Mouse (Mus musculus) embryo, embryonic 10.5 days (tissue): ENCODE measurements at regions not wholly inside any gene's neighbourhood (a gene's known extent, or its start where the extent isn't known, plus 50 kb on each side); places are given as distances from the start of the nearest gene placed in this dataset.

ENCODE experiments used
- DNase-seq: peaks from one replicate; pipeline ENCODE4 v3.0.0-alpha.2; 2015; ENCODE audit warnings: low spot score

DNA sequence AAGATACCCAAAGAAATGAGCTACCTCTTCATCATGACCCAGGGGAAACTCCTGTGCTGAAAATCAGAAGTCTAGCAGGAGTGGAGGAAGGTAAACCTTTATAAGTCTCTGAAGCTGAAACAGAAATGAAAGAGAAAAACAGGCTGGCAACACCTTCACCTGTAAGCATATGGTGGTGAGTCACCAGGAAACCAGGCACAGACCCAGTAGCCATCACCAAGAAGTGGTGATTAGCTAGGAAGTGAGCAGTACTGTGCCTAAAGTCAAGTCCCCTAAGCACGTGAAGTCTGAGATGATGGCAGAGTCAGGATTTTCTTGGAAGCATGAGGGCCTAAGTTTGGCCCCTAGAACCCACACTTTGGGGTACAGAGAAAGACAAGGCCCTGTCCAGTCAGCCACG, 480.3 kb upstream of the Hs6st1 start:
- DNase-seq, result no peak

DNA sequence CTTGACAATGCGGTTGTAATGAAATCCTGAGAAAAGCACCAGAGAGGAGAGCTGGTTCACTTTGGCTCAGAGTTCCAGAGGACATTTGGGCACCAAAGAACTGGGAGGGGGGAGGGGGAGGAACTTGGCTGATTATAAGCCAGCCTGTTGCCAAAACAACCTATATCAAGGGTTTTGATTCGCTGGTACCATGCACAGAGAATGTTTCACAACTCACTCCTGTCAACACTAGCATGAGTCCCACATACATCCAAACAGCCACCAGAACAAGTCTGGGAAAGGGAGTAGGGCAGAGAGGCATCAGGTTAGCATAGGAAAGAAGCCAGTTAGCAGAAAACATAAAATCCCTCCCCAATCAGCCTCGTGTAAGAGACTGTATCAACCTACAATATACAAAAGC, 479.3 kb upstream of the Hs6st1 start:
- no peak for DNase-seq

DNA sequence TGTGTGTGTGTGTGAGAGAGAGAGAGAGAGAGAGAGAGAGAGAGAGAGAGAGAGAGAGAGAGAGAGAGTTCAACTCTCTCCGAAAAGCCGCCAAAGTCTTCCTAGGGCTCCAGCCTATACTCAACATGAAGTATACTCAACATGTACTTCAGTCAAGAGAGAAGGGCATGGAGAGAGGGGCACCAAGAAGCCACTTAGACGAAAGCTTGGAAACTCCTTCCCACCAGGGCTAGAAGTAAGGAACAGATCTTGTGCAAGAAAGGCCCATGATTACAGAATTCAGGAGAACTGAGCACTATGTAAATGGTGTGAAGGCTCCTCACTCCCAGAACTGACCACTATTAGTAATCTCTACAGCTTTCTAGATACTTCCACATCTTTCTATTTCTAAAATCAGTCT, 467.4 kb upstream of the Hs6st1 start:
- no peak for DNase-seq

DNA sequence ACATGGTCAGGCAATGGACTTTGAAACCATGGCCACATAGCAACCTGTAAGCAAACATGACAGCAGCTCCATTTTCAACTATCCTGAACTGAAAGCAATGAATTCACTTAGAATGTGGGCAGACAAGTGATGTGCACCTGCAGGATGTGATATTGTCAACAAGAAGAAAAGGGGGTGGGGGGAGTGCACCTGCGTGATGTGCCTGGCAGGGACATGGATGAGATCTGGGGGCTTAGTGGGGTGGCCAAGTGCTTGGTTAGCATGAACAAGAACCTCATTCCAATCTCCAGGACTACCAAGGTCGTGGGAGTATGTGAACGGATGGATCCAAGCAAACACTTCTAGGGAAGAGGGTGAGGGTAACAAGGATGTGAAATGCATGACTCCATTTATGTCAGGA, 453.1 kb upstream of the Hs6st1 start:
- DNase-seq, result no peak

DNA sequence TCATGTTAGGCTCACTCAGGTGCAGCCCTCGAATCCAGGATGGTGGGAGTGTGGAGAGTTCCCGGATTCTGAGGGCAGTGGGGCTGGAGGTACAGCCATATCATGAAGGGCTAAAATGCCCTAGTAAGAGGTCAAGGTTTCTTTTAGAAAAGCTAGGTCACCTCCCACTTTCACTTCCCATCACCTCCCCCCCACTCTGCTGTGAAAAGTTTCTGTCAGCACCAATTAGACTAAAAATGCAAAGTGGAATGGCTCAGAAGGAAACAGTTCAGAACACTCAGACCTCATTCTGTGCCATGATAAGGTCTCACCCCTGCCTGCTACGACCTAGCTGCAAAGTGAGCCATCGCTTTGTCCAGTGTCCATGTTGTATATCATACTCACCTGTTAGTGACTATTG, 448.7 kb upstream of the Hs6st1 start:
- DNase-seq, result no peak

DNA sequence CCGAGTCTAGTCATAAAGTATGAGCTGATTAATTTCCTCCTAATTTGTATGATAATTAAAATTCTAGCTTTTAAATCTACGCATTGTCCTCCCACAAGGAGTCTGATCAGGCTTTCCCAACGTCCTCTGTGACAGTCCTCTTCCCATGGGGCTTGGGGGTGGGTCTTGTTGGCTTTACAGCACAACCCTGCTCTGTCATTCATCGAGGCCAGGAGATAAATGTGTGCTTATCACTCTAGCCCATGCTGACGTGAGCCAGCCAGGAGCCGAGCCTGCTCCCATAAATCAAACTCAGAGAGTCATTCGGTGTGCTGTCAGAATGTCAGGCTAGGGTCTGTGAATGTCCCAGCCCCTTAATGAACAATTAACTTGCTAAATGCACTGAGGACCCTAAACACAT, 425.6 kb upstream of the Hs6st1 start:
- peak; percentile 12 for DNase-seq

DNA sequence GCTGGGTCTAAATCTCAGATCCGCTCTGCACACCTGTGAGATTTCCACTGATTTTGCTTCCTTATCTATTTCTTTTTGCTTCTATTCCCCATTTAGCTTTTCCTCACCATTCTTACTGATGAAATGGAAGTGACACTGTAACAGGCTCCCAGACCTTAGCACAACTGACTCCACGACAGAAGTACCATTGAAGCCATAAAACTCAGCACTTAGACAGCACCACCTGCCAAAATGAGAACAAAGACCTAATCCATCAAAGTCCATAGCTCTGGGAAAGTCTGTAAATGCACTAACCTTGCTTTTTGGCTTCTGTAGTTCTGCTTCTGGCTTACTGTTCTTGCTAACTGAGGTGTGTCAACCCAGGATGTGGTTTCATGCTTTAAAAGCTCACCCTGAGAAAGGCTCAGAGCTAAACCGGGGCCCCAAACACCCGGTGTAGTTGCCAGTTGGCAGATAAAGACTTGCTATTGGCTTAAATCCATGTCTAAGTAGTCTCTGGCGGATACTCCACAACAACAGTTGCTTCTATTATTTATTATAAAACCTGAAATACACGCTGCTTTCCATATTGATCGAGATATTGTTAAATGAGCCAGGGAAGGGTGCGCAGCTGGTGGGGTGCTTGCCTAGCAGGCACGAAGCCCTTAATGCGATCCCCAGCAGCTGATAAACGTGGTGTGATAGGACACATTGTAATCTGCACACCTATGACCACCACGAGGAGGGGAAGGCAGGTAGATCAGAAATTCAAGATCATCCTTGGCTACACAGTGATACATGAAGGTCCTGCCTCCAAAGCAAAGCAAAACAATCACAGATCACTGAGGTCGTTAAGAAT, 414.9 kb upstream of the Hs6st1 start:
- no peak for DNase-seq

DNA sequence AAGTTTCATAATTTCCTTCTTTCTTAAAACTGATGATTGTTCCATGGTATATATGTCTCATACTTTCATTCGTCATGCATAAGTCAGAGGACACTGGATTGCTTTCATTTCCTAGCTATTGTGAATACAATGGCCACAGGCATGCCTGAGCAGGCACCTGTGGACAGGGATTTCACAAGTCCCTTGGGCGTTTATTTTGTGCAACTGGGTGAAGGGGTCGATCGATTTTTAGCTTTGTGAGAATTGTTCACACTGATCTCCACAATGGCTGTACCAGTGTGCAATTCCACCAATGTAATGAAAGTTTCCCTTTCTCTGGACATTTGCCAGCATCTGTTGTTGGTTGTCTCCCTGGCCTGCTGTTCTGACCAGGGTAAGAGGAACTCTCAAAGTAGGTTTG, 405.2 kb upstream of the Hs6st1 start:
- no peak for DNase-seq

DNA sequence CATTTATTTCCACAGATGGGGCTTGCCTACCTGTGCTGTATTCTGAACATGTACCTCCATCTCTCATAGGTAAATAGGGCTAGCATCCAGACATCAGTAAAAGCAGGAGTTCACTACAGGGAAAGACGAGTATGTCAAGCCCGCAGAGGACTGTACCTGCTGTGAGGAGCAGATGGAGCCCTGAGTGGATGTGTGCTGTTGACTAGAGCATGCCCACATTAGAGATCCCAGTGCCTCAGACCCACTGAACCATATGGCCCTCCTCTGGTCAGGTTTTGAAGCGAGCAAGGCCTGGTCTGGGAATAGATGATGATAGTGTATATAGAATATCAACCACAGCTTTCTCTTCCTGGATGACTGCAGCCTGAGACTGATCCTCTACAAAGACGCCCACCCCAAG, 394.7 kb upstream of the Hs6st1 start:
- no peak for DNase-seq

DNA sequence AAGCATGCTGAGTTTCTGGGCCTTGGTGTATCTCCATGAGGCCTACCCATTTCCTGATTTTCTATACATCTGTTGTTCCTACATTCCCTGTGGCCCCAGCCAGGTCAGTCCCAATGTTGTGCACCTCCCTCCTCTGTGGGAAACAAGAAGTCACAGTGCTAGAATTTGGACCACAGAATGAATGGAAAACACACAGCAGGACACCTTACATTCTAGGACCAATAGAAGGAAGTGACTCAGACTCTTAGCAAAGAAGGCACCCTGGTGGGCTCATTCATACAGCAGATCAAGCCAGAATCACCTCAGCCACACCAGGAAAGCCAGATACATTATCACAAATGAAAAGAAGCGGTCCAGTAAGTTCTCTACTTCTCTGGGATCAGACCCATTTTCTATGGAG, 394.2 kb upstream of the Hs6st1 start:
- no peak for DNase-seq

DNA sequence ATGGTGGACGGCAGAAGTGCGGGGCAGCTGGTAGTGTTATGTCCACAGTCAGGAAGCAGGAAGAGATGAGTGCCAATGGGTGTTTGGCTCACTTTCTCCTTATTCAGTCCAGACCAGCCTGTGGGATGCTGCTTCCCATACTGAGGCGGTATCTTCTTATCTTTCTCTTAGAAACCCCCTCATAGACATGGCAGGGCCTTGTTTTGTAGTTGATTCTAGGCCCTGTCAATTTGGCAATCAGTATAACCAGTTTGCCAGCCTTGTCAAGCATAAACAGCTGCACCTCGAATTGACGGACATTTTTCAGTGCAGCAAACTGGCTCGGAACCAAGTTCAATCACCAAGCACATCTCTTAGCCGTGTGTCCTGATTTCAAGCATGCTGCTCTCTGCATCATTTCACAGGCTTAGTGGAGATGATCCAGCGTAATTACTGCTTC, 385.7 kb upstream of the Hs6st1 start:
- no peak for DNase-seq

DNA sequence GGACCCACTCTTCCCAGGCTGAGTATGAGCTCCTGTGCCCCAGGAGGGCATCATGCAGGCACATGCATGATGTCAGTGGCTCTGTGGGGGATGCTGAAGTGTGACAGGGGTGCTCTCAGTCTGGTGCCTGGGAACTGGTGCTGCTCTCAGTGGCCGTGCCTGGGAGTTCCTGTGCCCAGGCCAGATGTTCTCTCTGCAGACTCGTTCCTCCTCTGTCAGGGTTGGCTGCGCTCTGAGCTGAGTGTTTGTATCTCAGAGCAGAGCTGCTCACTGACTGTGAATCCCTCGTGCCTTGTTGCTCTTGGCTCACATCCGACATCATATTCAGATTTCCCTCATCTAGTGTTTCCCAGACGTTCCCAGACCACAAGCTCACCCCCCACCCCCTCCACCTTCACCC, 382.5 kb upstream of the Hs6st1 start:
- no peak for DNase-seq

DNA sequence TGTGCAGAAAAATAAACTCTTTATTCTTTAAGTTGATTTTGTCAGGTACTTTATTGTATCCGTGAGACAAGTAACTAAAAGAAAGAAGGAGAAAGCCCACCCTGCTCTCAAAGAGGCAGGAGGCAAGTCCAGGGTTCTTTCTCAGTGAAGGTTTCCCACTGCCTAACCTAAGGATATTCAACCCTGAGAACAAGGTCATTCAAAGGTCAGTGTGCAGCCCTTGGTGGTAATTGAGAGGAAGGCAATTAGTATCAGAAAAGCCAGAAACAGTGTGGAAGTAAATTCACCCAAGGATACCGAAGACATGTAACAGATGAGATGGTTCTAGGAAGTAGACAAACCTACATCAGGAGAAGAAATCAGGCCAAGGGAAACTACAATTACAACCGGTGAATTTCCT, 373.9 kb upstream of the Hs6st1 start:
- DNase-seq, result peak; percentile 62

DNA sequence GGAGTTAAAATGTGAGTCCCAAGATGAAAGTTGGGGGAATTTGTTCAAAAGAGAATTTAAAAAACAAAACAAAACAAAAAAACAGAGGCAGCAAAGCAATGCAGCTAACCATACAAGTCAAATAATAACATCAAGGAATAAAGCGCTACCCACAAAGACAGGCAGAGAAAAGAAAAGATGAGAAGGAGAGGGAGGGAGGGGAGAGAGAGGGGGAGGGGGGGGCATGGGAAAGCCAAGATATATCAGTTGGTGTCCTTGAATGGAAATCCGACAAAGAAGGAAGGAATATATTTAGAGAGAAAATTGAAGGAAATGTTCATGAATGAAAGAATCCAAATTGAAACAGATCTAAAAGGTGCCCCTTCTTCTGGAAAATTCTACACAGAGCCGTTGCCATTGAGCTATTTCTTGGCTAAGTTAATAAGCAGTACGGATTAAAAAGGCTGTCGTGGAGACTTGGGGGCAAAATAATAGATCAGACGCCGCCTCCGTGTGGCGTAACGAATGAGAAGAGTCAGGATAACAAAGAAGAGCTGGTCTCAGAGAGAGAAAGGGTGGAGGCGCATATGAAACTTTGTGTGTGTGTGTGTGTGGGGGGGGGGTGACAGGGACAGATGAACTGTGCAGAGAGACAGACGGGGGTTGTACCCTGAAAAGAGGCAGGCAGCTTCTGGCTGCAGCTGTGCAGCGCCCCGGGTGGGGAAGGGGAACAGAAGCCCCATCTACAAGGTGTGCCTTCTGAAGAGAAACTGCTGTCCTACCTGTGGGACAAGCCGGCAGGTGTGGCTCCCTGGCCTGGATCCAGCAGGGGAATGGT, 373.2 kb upstream of the Hs6st1 start:
- peak; percentile 78 for DNase-seq

DNA sequence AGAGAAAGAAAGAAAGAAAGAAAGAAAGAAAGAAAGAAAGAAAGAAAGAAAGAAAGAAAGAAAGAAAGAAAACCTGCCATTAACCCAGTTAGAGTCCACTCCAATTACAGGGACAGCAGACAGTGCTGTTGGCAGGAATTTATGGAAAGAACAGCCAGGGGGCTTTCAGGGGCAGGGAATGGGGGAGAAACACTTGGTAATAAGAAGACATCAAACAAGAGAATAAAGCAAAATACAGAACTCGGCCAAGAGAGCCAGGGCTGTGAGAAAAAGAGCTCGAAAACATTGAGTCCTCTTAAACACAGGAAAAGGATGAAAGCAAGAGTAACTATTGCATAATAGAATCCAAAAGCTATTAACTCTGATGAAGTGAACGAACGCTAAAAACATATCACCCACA, 371.0 kb upstream of the Hs6st1 start:
- DNase-seq, result no peak

DNA sequence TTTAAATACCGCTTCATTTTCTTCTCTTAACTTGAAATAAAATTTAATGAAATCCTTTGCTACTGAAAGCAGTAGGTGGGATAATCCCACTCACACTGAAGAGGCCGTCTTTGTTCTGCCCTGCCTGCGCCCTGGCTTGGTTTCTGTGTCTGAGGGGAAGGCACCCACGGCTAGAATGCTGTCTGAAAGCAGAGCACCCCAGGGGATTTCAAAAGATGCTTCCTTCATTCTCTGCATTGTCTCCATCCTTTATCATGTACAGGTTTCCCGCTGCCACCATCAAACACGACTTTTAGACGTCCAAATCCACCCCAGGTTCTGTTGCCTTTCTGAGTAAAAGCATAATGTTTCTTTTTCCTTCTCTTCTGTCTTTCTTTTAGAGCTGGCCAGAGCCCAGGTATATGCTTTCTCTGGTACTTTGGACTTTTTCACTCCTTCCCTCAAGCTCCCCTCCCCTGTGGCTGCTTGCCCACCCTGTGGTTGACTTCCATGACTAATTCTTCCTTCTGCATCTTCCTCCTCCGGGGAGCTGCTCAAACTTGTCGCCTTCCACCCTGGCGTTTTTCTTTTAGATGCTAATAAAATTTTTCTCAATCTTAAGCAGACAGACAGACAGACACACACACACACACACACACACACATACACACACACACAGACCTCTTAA, 370.2 kb upstream of the Hs6st1 start:
- peak; percentile 18 for DNase-seq

DNA sequence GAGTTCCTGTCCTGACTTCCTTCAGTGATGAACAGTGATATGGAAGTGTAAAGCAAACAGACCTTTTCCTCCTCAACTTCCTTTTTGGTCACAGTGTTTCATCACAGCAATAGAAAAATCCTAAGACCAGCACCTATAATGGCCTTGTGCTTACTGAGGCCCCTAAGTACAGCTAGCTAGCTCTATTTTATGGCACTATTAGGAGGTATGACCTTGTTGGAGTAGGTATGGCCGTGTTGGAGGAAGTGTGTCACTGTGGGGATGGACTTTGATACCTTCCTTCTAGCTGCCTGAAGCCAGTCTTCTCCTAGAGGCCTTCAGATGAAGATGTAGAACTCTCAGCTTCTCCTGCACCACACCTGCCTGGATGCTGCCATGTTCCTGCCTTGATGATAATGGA, 365.6 kb upstream of the Hs6st1 start:
- DNase-seq, result no peak

DNA sequence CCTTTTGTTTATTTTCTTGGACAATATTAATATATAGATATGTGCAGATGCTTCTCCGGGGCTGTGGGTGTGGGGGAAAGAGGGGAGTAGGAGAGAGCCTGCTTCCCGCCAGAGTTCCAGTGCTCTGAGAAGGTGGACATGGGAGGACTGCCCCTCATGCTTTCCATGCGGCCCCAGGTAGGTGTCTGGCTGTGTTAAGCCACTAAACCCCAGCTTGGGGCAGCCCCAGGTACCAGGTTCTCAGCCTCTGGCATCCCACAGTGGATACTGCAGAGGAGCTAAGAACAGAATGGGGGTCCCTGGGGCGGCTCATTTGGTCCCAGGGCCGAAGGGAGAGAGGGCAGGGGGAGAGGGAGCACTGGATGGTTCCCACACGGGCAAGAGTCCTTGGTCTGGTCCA, 361.9 kb upstream of the Hs6st1 start:
- DNase-seq, result no peak

DNA sequence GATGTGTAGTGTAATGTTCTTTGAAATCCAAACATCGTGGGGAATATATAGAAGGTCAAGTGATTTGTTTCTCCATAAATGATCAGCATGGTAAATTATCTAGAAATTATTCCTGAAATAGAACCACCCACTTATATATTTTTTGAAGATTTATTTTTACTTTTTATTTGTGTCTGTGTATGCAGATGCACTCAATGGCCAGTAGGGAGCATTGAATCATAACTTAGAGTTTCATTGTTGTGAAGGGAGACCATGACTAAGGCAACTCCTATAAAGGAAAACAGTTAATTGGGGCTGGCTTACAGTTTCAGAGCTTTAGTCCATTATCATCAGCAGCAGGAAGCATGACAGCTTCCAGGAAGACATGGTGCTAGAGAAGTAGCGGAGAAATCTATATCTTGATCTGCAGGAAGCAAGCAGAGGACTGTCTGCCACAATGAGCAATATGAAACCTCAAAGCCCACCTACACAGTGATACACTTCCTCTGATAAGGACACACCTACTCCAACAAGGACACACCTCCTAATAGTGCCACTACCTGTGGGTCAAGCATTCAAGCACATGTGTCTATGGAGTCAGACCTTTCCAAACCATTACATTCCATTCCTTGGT, 359.9 kb upstream of the Hs6st1 start:
- DNase-seq, result no peak

DNA sequence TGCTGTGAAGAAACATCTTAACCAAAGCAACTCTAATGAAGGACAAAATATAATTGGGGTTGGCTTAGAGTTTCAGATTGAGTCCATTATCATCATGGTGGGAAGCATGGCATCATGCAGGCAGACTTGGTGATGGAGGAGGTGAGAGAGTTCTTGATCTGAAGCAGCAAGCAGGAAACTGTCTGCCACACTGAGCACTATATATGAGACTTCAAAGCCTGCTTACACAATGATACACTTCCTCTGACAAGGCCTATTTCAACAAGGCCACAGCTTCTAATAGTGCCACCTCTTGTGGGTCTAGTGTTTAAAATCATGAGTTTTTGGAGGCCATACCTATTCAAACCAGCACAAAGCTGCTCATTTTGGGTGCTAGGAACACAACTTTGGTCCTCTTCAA, 359.0 kb upstream of the Hs6st1 start:
- DNase-seq, result no peak

DNA sequence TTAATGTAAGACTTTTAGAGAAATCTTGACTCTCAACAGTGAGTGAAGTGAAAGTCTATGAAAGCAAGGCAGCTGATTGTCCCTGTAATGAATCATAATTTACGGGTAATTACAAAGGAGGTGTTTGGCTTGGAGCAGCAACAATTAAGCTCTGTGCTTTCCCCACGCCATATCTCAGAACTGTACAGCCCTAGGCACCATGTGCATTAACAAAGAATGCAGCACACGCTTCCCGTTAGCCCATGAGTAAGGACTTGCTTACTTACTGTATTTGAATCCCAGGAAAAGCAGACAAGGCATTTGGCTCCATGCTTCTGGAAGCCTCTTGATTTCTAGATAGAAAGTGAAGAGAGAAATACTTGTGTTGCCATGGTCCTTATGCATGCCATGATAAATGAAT, 354.2 kb upstream of the Hs6st1 start:
- DNase-seq, result no peak

DNA sequence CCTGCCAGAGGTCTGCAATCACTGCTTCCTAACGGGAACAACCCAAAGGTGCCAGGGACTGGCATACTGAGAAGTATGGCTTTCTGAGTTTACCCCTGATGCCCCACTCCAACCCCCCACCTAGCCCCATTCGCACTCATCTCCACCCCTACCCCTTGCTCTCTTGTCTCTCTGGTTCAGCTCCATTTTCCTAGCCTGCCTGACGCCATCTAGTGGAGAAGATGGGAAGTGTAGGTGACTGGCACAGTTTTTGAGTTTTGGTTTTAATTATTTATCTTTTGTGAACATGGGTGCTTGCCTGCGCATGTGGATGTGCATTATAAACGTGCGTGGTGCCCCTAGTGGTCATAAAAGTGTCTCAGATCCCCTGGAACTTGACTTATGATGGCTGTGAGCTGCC, 352.3 kb upstream of the Hs6st1 start:
- DNase-seq, result no peak

DNA sequence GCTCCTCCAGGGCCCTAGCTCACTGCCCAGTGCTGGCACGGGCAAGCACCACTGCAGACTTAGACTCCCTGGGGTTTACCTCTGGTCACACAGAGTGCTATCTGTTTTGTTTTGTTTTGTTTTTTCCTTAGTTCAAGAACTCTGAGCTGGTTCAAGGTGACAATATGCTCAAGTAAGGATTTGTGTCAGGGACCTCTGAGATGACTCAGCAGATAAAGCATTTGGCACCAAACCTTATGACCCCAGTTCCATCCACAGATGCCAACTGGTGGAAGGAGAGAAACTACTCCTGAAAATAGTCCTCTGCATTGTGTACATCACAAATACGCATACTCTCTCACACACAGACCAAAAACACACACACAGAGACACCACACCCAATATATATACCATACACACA, 351.0 kb upstream of the Hs6st1 start:
- no peak for DNase-seq
